Mouse (Mus musculus) stomach, embryonic 16.5 days (tissue): ENCODE results near the gene Slc9b1. TPM values are rescaled to one million over a fixed set of nuclear protein-coding genes. Genes with fewer than 3 reads are reported as not detected.

Experiments
- ATAC-seq: fragments of 200-750 bp; cut with Nextera tagmentation; 2 replicates; pipeline ENCODE4 v1.8.0; 2017; ENCODE audit warnings: moderate number of reproducible peaks, moderate TSS enrichment; ENCODE audit not compliant: insufficient read depth, low FRiP score
- H3K27ac ChIP-seq: fragments of 300-500 bp; sonication (generic); 2 replicates; pipeline ENCODE4 v1.5.1; 2014; ENCODE audit warnings: low read length
- H3K27me3 ChIP-seq: fragments of 300-500 bp; sonication (generic); 2 replicates; pipeline ENCODE4 v1.6.1; 2014; ENCODE audit warnings: low read length, control low read depth, mixed read lengths; ENCODE audit not compliant: control insufficient read depth, insufficient read depth
- H3K36me3 ChIP-seq: fragments of 300-500 bp; sonication (generic); 2 replicates; pipeline ENCODE4 v1.6.1; 2014; ENCODE audit warnings: low read length; ENCODE audit not compliant: control insufficient read depth, insufficient read depth
- H3K4me1 ChIP-seq: fragments of 300-500 bp; sonication (generic); 2 replicates; pipeline ENCODE4 v1.6.1; 2014; ENCODE audit warnings: low read length, control low read depth, mixed read lengths; ENCODE audit not compliant: control insufficient read depth, insufficient read depth
- H3K4me2 ChIP-seq: fragments of 300-500 bp; sonication (generic); 2 replicates; pipeline ENCODE4 v1.6.1; 2014; ENCODE audit warnings: low read depth, low read length, mixed read lengths
- H3K4me3 ChIP-seq: fragments of 300-500 bp; sonication (generic); replicated peaks from 2 replicates; pipeline ENCODE4 v1.5.1; 2014; ENCODE audit warnings: mild to moderate bottlenecking, low read length
- H3K9ac ChIP-seq: fragments of 300-500 bp; sonication (generic); 2 replicates; pipeline ENCODE4 v1.6.1; 2014; ENCODE audit warnings: low read length
- H3K9me3 ChIP-seq: fragments of 300-500 bp; sonication (generic); replicated peaks from 2 replicates; pipeline ENCODE4 v1.6.1; 2016; ENCODE audit warnings: low read length, control low read depth; ENCODE audit not compliant: control insufficient read depth
- WGBS: fragments of 180-500 bp; shearing (Covaris S2); extraction: QIAGEN DNeasy Blood & Tissue Kit; methylation state at CpG from one replicate; pipeline ENCODE4 v1.1.7; 2014; 5-methylcytosine and 5-hydroxymethylcytosine counted together
- polyA plus RNA-seq: library from polyadenylated mRNA; unstranded; fragments of >200 nt; fragmentation: Nextera tagmentation; extraction: Ambion mirVana; gene quantifications from 2 replicates; pipeline ENCODE4 v1.2.1, GENCODE M21; 2015

Slc9b1 gene
- polyA plus RNA-seq, 1 experiment from 2014 or later: 0.34 TPM

GRCm38 (mm10) chr3:135438913-135439531 lies 91.2 kb downstream of the Slc9b1 start:
- peak overlapping the region; percentile 99 for H3K9ac ChIP-seq
- peaks cover 3% of the 10 kb centered on the region; the same call in 1 of the 2 replicates for H3K36me3 ChIP-seq
- H3K27me3 ChIP-seq: no peaks in the 10 kb centered on the region
- no peaks in the 10 kb centered on the region for H3K9me3 ChIP-seq
- H3K27ac ChIP-seq: peak overlapping the region; percentile 100
- H3K4me1 ChIP-seq: peaks cover 10% of the 10 kb centered on the region; the same call in 1 of the 2 replicates
- H3K4me2 ChIP-seq: peak overlapping the region; percentile 90
- under 1% methylated on average over 45 of the region's 76 CpGs for WGBS
- peak overlapping the region; percentile 92 for H3K4me3 ChIP-seq
- ATAC-seq: peak; percentile 69

DNA sequence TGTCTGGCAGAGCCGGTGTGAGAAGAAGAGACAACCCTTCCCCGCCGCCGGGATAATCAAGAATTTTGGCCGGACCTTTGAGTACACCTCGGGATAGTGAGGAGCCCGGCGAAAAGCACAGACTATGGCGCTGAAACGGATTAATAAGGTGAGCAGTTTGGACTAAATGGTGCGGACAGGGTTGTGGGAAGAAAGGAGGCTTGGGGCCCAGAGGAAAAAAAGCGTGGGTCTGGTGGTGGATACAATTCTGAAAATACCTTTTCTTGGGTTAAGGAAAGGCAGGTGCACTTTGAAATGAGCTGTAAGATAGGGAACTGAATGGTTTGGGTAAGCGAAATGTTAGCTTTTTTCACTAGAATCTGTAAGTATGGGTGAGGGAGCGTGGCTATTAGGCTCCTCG lies 91.8 kb downstream of the Slc9b1 start:
- under 1% methylated on average over 15 of the region's 15 CpGs for WGBS
- peak overlapping the region; percentile 99 for H3K9ac ChIP-seq
- no peak for ATAC-seq
- peak overlapping the region; percentile 92 for H3K4me3 ChIP-seq
- H3K27me3 ChIP-seq: no peaks in the 10 kb centered on the region
- peaks cover 10% of the 10 kb centered on the region; the same call in 1 of the 2 replicates for H3K4me1 ChIP-seq
- H3K36me3 ChIP-seq: peaks cover 3% of the 10 kb centered on the region; the same call in 1 of the 2 replicates
- no peaks in the 10 kb centered on the region for H3K9me3 ChIP-seq
- H3K4me2 ChIP-seq: peak overlapping the region; percentile 90
- H3K27ac ChIP-seq: peak overlapping the region; percentile 100

GRCm38 (mm10) chr3:135440221-135440620 lies 92.4 kb downstream of the Slc9b1 start:
- H3K4me3 ChIP-seq: peak overlapping the region; percentile 92
- peak overlapping the region; percentile 100 for H3K27ac ChIP-seq
- H3K4me1 ChIP-seq: peaks cover 10% of the 10 kb centered on the region; the same call in 1 of the 2 replicates
- H3K27me3 ChIP-seq: no peaks in the 10 kb centered on the region
- 6% methylated on average over 7 of the region's 7 CpGs for WGBS
- H3K9ac ChIP-seq: peak overlapping the region; percentile 99
- peak overlapping the region; percentile 90 for H3K4me2 ChIP-seq
- no peaks in the 10 kb centered on the region for H3K9me3 ChIP-seq
- ATAC-seq: no peak
- peaks cover 3% of the 10 kb centered on the region; the same call in 1 of the 2 replicates for H3K36me3 ChIP-seq

DNA sequence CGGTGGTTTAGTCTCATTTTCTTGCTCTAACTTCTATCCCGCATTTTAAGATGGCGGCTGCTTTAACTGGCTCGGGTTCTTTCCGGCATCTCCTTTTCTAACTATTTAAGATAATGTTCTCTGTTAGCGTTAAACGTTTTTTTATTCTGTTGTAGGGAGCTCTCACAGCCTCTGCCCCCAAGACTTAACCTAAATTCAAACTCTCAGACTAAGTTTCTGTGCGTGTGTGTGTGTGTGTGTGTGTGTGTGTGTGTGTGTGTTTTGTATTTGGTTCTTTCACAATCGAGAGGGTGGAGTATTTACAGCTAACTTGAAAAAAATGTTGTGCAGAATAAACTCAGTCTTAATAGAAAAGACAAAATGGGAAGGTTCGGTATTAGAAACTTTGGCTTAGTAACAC lies 92.8 kb downstream of the Slc9b1 start:
- ATAC-seq: no peak
- no peaks in the 10 kb centered on the region for H3K9me3 ChIP-seq
- H3K9ac ChIP-seq: peak overlapping the region; percentile 99
- H3K4me3 ChIP-seq: peak overlapping the region; percentile 92
- no peaks in the 10 kb centered on the region for H3K27me3 ChIP-seq
- H3K4me1 ChIP-seq: peaks cover 10% of the 10 kb centered on the region; the same call in 1 of the 2 replicates
- H3K4me2 ChIP-seq: peak overlapping the region; percentile 90
- WGBS: 15% methylated on average over 10 of the region's 10 CpGs
- peak overlapping the region; percentile 52; the same call in 1 of the 2 replicates for H3K27ac ChIP-seq
- peaks cover 3% of the 10 kb centered on the region; the same call in 1 of the 2 replicates for H3K36me3 ChIP-seq

DNA sequence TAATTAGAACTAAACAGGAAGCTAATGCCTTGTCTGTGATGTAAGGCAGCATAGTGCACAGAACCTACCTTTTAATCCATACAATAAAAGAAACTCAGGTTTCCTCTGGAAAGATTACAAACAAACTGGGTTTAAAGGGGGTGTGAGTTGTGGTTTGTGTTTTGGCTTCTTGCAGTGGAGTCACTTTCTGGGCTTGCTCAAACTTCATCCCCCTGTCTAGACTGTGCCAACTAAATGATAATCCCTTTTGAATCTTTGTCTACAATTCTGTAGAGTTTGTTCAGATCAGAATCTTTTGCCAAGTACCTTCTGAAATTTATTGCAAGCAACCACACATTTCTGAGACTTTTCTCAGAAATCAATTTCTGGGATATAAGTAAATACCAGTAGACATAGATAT lies 97.1 kb downstream of the Slc9b1 start:
- H3K36me3 ChIP-seq: peaks cover 3% of the 10 kb centered on the region; the same call in 1 of the 2 replicates
- no peak for ATAC-seq
- no peak overlapping the region for H3K9ac ChIP-seq
- H3K4me2 ChIP-seq: no peak overlapping the region
- no peaks in the 10 kb centered on the region for H3K27me3 ChIP-seq
- no peak overlapping the region for H3K27ac ChIP-seq
- H3K4me3 ChIP-seq: no peak overlapping the region
- H3K9me3 ChIP-seq: no peaks in the 10 kb centered on the region
- H3K4me1 ChIP-seq: peaks cover 5% of the 10 kb centered on the region; the same call in 1 of the 2 replicates

Other genes with a start within 250 kb of the Slc9b1 start
- gene Cenpe, start 135.5 kb upstream of the Slc9b1 start, polyA plus RNA-seq: 18.4 and 20.4 TPM in 2 replicates
- 5.7 and 6.2 TPM in 2 replicates for gene Bdh2, start 66.8 kb upstream of the Slc9b1 start, polyA plus RNA-seq
- gene Slc9b2, start 40.3 kb upstream of the Slc9b1 start, polyA plus RNA-seq: 3.6 and 3.7 TPM in 2 replicates
- 52.9 and 59.7 TPM in 2 replicates for gene Cisd2, start 75.9 kb downstream of the Slc9b1 start, polyA plus RNA-seq
- 456 and 465 TPM in 2 replicates for gene Ube2d3, start 90.1 kb downstream of the Slc9b1 start, polyA plus RNA-seq
- gene Manba, start 137.6 kb downstream of the Slc9b1 start, polyA plus RNA-seq: 16.8 and 18.3 TPM in 2 replicates